Mouse (Mus musculus) left cerebral cortex, postnatal 36 days (tissue): ENCODE results near the gene Cdh18. TPM values are rescaled to one million over a fixed set of nuclear protein-coding genes. Genes with fewer than 3 reads are reported as not detected.
A peak's percentile ranks its signal among the peaks of the same experiment; 100 is the strongest.
"Not testable (repeated sequence)": the region's sequence is repeated elsewhere in the genome, so short reads cannot be mapped to it uniquely, and the experiment has no call there.

Source experiments
- DNase-seq, 2 experiments: peaks; one replicate each; pipeline ENCODE4 v3.0.0; 2021 to 2022; ENCODE audit warnings: low spot score in 2 of 2, mixed read lengths in 1 of 2
- intact Hi-C: fragments of 180-260 bp; cut with DNase I; formaldehyde crosslinking; loops from one replicate; pipeline ENCODE4 v1.15.1; 2025
- total RNA-seq, 2 experiments: library from RNA; stranded (reverse); gene quantifications; 2 replicates each; pipeline ENCODE4 v1.2.3; 2021

Gene Cdh18
- total RNA-seq, 2 experiments from 2014 or later = 31.8 to 39.9 TPM

DNA sequence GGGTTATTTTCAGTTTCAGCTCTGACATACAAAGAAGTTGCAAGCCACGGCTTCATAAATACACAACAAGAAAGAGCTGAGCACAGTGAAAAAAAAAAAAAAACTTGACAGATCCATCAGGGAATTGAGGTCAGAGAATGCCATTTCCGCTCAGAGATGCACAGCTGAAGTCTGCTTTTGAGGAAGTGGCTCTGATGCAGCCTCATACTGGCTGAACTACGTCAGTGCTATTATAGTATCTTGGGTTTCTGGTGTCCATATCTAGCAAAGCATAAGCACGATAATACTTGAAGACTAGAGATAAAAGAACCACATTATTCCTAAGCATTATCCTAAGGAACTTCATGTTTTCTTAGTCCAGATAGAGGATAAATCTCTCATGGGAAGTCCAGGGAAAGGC is 349.4 kb downstream of the Cdh18 start:
- intact Hi-C loops = loop anchor here (10.0 kb wide), 1 partner anchor 137 kb away; no protein-coding TSS in a partner anchor
- DNase-seq = no peak

DNA sequence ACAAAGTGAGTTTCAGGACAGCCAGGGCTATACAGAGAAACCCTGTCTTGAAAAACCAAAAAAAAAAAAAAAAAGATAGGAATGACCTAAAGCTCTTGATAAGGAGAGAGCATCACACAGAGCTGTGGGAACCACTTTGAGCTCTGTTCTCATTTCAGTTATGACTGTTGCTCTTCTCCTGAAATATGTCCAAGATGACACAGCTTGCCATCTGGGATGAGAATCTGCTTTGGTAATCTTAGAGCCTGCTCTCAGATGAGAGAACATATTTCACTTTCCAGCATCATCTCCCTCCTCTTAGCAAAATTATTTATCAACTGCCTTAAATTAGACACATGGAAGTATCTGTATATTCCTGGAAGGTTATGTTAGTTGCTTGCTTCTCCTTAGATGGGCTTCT is 365.6 kb downstream of the Cdh18 start:
- intact Hi-C loops = no loop called here
- DNase-seq = peak; percentile 19 to 59

DNA sequence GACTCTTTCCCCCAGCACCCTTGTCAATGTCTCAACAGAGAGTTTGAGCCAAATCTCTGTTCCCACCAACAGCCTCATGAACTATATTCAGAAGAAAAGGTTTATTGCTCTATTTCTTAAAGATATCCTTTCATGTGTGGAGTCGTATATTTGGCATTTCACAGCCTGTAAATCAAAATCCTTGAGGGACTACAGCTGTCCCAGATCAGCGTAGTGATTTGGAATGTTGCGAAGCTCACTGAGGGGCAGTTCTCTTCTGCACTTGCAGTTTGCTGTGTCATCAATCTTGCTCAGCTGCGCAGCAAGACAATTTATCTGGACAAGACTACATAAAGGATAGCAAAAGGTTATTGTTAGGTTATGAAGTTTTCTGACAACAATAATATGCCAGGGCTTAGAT is 385.5 kb downstream of the Cdh18 start:
- intact Hi-C loops = no loop called here
- DNase-seq = no peak

DNA sequence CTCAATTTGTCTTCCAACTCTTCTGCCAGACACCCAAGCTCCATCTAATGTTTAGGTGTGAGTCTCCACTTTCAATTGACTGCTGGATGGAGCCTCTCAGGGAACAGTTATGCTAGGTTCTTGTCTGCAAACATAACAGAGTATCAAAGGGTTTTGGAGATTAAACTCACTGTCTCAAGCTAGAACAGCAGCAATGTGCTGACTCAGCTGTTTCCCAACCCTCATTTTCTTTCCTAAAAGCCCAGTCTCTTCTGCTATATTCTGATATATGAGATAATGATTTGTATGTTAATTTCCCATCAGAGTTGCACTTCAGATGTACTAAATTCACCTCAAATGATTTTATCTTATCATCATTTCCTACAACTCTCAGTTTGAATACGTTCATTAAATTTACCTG is 398.4 kb downstream of the Cdh18 start:
- DNase-seq = no peak
- intact Hi-C loops = no loop called here

DNA sequence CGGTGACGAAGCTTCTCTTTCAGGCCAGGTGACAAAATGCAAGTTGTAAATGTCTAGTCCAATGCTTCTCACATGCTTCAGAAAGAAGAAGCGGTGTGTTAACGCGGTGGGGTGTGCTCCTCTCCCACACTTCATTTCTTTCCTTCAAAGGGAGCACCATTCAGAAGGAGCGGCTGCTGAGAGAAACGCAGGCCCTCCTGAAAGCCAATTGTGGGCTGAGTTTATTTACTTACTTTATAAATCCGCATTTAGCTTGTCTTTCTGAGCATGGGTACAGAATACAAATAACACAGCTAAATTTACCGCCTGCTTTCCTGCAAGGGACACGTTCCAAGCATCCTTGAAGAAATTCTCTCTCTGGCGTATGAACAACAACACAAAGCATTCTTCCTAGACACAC is 420.6 kb downstream of the Cdh18 start:
- intact Hi-C loops = no loop called here
- peak; percentile 24 to 26 for DNase-seq

DNA sequence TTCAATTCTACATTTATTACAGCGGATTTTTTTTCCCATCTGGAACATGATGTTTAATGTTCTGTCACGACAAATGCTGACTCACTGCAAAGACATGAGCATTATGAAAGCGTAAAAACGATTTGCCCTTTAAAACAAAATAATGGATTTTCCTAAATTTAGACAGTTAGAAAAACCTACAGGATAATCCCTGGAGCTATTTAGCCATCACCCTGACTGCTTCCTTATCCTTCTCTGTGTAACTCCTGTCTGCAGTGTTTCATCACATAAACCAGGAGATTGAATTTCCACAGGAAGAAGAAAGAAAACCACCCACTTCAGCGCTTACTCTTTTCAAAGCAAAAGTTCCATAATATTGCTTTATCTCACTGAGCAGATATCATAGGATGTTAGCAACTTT is 431.3 kb downstream of the Cdh18 start:
- DNase-seq = no peak
- intact Hi-C loops = no loop called here

DNA sequence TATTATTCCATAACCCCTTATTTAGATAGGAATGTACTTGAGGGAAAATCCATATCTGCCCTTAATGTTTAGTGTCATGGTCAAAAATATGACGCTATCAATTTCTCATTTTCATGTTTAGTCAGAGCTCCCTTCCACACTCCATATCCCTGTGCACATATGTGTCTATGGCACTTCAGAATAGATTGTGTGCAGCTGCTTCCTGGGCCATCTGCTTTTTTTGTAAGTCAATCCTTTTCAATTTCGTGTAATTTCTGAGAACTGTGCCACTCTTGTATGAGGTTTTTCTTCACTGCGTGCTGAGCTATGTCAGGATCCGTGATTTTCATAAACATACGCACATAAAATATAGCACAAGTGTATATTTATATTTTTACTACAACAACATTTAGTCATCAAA is 435.8 kb downstream of the Cdh18 start:
- no peak for DNase-seq
- intact Hi-C loops = no loop called here

DNA sequence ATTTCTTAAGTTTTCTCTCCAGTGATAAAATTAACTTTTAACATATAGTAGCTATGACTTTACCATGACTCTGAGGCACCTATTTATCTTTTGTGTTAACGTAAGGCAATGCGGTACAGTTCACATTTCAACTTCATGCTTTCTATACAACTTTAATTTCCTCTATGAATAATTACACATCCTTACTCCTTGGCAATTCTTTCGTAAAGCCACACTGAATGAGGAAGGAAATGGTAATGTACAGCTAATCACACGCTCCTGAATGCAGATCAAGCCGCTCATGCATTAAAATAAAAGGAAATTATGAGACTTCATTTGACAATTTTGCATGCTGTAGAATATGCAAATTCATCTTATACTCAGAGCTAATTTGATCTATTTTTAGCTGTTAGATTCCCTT is 467.9 kb downstream of the Cdh18 start:
- intact Hi-C loops = no loop called here

DNA sequence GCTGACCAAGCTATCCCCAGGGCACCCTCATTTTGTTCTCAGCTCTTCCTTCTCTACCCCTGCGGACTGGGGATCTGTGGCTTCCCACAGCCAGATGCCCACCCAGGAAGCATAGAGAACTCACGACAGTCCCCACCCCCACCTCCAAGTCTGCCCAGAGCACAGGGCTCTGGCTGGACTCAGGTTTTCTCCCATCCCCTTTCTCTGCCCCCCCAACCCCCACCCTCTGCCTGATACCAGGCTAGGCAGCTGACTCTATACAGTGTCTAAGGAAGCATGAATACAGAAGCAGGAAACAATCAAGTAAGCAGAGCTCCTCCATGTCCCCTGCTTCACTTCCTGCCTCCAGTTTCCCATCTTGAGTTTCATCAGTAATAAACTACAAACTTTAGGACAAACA is 472.3 kb downstream of the Cdh18 start:
- DNase-seq = no peak
- intact Hi-C loops = no loop called here

More for the DNA sequence above, 467.9 kb downstream of the Cdh18 start:
- DNase-seq = no peak

DNA sequence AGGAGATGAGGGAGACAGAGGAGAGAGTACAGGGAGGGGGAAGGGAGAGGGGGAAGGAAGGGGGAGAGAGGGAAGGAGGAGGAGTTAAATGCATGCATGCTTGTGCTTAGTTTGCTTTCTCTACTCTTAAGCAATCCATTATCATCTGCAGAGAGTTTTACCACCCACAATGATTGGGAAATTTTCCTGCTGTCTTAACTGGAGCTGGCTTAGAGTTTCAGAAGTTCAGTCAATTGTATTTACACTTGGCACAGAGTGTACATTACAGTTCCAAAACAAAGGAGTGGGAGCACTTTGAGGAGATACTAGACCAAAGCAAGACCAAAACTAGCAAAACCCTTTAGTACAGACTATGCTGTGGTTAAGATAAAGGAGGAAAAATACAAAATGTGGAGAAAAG is 473.8 kb downstream of the Cdh18 start:
- no peak for DNase-seq
- intact Hi-C loops = no loop called here

DNA sequence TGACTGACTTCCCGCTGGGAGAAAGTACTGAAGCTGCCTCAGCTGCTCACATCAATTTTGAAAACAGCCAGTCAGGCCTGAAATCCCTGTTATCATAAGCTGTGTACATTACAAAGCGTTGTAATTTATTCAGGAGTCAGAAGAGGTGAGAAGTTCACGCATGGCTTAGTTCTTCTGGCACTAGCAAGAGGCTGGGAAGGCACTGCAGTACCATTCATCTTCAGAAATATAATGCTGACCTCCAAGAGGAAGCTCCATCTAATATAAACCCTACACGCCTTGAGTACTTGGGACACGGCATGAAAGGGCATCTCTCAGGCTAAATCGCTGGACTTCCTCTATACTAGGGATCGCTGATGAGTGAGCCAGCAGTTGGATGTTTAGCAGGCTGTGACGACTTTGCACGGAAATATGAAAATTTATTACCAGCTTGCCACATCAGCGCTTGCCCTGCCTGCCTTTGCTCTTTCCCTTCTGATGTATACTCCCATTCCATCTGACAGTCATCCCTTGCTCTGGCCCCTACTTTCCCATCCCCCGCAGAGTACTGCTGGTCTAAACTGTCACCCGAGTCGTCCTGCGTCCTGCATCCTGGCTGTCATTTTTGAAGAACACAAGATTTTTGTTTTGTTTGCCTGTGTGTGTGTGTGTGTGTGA is 486.9 kb downstream of the Cdh18 start:
- peak; percentile 4 to 55 for DNase-seq
- intact Hi-C loops = loop anchor here (10.0 kb wide), 1 partner anchor 141 kb away; no protein-coding TSS in a partner anchor

DNA sequence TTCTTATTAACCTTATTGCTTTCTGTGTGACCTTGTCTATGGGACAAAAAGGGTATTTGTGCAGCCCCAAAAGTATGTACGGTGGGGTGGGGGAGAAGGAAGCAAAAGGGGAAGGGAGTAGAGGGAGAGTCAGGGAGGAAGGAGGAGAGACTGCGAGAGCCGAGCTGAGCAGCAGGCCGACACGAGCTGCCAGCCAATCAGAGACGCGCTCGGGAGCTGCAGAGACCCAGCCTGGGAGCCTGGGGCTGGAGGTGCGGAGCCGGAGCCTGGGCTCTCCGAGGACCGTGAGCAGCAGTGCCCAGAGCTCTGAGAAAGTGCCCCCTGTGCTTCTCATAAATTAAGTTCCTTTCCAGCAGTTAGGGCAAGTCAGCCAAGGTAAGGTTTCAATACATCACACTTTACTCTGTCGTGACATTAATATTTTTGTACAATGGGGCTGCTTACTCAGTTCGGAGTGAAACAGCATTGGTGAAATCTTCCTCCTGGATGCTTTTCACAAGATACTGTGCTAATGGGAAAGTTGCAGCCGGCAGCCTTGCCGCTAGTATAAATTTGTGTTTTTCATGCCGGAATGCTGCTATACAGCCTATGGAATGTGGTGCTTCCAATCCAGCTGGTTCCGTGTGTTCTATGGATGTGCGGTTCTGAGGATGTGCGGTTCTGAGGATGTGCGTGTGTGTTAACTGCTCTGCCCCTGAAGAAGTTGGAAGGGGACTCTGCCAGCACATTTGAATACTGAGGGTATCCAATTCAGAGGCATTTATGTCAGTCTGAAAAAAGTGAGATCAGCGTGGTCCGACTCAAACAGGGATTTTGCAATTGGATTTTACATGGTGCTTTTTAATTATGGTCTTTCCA is 487.6 kb downstream of the Cdh18 start:
- DNase-seq = peak; percentile 78 to 84
- intact Hi-C loops = loop anchor here (10.0 kb wide), 1 partner anchor 142 kb away; no protein-coding TSS in a partner anchor

DNA sequence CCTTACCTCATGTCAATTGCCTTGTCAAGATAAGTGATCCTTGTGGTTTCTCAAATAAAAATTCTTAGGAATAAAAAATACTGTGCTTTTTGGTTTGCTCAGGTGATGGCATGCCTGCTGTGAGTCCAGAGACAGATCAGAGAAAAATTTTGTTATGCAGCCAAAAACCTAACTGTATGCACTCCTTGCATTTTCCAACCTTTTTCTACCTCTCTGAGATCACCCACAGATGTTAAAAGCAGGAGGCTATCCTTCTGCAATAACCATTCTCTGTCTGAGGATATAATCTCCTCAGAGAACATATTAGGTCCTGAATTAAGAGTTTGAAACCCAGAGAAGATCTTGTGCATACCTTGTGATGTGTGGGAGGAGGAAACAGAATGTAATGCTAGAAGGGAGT is 488.7 kb downstream of the Cdh18 start:
- no peak for DNase-seq
- intact Hi-C loops = loop anchor here (10.0 kb wide), 1 partner anchor 143 kb away; no protein-coding TSS in a partner anchor

DNA sequence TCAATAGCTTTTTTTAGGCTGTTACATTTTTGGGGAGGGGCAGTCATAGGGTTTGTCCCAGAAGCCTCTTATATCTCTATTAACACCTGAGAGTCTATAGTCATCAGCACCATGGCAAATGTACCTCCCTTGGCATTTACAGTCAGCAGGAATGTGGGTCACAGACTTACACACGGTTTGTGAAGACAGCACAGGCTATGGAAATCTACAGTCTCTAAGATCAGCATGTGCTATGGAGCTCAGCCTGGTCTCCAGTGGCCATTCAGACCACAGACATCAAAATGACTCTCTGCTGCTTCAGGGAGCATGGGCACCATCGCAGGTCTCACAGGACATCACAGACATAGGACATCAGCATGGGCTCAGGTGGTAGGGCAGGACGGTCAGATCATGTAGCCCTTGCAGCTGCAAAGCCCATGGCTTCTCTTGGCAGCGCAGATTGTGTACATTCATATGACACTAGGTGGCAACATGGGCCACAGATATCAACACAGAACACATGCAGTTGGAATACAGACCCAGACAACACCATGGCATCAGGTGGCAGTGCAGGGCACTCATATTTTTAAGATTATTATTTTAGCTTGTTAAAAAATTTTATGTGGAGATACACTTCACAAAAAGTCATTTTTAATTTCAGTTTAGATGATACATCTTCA is 497.4 kb downstream of the Cdh18 start:
- intact Hi-C loops = no loop called here
- no peak for DNase-seq

DNA sequence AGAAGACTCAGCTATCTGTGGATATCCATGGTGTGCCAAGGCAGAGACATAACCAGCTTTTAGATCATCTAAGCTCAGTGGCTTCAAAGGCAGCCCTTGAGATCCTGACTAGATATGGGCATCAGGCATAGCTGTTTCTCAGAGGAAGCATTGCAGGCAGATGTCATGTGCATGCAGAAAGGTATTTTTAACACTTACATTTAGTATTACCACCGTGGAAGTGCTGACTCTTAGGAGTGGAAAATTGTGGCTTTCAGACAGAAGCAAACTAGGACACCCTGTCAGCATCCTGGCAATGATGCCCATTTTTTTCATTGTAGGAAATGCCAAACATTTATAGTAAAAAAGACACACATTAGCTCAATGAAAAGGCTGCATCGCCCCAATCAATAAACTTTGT is 503.2 kb downstream of the Cdh18 start:
- DNase-seq = no peak
- intact Hi-C loops = no loop called here

DNA sequence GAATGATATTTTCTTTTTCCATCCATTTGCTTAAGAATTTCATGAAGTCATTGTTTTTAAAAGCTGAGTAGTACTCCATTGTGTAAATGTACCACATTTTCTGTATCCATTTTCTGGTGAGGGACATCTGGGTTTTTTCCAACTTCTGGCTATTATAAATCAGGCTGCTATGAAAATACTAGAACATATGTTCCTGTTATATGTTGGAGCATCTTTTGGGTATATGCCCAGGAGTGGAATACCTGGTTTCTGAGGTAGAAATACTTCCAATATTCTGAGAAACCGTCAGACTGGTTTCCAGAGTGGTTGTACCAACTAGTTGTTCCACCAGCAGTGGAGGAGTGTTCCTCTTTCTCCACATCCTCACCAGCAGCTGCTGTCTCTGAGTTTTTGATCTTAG is 536.5 kb downstream of the Cdh18 start:
- intact Hi-C loops, DNase-seq: not testable (repeated sequence)

DNA sequence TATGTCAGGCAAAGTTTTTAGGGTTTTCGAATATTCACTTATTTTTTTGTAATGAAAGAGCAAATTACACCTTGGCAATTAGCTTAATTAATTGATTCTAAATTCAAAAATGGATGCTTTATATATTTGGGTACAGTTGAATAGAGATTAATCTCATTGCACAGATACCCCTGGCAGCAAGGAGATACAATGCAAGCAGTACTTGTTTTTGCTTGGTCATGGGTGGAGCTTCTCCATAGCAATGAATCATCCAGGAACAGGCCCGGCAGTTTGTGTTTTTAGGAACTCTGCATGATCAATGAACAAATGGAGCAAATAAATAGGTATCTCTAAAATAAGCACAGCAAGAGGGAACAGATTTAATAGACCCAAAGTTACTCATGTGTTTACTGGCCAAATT is 538.7 kb downstream of the Cdh18 start:
- intact Hi-C loops = no loop called here

DNA sequence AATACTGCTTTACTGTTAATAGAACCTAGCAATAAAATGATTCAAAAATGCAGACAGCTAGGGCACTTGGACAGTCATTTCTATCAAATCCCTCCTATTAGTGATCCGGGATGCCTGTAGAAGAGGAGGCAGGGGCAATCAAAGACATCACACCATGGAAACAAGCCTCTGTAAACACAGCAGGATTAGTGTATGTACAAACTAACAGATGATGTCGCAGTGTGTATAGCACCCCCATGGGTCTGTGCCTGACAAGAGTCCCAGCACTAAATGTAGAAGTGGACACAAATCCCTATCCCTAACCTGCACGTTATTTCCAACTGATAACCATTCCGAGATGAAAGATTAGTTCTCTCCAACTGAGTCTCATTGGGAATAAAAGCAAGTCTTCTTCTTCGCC is 547.8 kb downstream of the Cdh18 start:
- intact Hi-C loops = no loop called here
- no peak for DNase-seq

More for the DNA sequence above, 538.7 kb downstream of the Cdh18 start:
- DNase-seq = no peak

DNA sequence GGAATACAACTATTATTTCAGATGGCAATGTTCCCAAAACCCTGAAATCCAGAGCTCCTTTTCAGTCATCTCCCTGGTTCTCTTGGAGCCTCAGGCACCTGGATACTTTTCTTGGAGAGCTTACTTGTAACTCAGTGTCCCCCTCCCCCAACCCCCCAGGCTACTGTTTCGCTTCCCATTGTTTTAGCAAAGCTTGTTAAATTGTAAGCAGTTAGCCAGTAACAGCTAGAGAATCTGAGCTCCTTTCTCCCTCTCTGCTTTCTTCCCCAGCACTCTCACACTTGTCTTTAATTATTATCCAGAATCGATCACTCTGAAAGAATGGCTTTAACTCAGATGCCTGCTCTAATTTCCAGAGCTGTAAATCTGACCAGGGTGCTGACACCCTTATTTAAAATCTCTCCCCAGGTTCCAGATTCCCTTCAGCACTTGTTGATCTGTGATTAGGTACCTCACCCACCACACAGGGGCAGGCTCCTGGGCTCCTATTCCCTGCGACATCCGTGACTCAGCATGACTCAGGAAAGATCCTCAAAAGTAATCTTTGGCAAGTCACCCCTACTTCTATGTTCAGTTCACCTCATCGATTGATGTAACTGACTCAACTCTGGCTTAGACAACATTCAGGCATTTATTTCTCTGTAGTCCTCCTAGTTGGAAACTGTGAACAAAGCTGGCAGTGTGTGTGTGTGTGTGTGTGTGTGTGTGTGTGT is 556.0 kb downstream of the Cdh18 start:
- no peak for DNase-seq
- intact Hi-C loops = no loop called here
